Mouse (Mus musculus) retina, adult 2 months (tissue): Measurements from ENCODE around the gene Npat.

Experiments used
- DNase-seq: peaks from one replicate; pipeline ENCODE4 v3.0.0-alpha.2; 2012; ENCODE audit warnings: low read depth, low spot score

Gene Npat

DNA sequence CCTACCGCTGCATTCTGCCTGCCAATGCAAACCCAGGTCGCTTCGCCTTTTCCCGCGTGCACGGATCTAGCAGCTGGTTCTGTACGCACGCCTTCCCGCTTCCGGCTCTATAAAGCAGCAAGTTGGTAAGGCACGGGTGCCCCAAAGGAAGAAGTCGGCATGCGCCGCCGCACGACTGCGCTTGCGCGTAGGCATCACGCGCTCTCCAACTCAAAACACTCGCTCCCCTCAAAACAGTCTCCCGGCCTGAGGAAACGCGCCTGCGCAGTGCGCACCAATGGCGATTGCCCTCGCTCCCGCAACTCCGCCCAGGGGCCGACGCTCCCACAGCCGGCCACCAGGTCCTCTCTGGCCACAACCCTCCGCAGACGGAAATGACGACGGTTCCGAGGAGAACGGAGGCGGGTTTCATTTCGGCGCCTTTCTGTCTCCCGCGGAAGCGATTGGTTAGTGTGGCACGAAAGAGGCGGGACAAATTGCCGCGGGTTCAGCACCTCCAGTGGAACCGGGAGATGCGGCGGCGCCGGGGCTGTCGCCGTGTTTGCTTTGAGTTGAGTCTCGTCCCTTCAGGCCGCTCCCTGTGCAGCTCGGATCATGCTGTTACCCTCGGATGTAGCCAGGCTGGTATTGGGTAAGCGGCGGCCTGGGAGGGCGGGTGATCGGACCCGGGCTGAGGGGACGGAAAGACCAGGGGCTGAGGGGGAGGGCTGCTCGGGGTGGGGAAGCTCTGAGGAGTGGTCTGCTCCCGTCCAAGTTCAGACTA lies at the start of gene Npat, which contains the start of gene Atm:
Gene Npat (plus strand): TSS at position 490 of the 763 bp plus-strand sequence.
Gene Atm (minus strand): TSS at position 183 of the 763 bp plus-strand sequence.
- peak; percentile 99 for DNase-seq

GRCm38 (mm10) chr9:53508053-53508452 lies 28.8 kb upstream of the Npat start:
- no peak for DNase-seq

DNA sequence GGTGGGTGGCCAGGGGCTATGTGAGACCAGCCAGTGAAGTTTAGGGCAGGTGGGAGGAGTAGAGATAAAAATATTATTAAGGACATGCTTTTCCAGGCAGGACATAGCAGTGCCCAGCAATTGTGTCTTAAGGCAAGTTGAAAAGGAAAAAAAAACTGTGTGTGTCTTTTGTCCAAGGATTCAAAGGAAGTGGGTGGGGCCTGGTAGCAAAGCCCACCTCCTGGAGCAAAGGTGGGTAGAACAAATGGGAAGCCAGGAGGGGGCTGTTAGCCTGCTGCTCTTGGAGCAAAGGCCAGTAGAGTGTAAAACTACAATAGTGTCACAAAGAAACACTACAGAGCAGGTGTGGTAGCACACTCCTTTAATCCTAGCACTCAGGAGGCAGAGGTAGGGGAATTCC lies 22.8 kb upstream of the Npat start:
- DNase-seq, result no peak

DNA sequence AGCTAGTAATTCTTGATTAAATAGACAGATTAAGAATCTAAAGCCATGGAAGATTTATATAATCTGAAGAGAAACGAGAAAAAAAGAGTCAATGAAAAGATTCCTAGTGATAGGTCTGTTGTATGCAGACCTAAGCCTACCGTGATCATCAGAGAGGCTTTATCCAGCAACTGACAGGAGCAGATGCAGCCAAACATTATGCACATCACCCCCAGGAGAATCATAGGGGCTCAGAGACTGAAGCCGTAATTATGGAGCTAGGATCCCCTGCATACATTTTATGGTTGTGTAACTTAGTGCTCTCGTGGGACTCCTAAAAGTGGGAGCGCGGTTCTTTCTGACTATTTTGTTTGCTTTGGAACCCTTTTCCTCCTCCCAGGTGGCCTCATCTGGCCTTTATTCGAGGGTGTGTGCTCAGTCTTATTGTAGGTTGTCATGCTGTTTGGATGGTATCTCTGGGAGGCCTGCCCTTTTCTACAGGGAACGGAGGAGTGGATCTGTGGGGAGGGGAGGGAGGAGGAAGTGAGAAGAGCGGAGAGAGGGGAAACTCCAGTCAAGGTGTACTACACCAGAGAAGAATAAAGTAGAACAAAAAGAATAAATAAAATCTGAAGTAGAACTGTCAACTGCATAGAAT lies 19.4 kb upstream of the Npat start:
- no peak for DNase-seq

DNA sequence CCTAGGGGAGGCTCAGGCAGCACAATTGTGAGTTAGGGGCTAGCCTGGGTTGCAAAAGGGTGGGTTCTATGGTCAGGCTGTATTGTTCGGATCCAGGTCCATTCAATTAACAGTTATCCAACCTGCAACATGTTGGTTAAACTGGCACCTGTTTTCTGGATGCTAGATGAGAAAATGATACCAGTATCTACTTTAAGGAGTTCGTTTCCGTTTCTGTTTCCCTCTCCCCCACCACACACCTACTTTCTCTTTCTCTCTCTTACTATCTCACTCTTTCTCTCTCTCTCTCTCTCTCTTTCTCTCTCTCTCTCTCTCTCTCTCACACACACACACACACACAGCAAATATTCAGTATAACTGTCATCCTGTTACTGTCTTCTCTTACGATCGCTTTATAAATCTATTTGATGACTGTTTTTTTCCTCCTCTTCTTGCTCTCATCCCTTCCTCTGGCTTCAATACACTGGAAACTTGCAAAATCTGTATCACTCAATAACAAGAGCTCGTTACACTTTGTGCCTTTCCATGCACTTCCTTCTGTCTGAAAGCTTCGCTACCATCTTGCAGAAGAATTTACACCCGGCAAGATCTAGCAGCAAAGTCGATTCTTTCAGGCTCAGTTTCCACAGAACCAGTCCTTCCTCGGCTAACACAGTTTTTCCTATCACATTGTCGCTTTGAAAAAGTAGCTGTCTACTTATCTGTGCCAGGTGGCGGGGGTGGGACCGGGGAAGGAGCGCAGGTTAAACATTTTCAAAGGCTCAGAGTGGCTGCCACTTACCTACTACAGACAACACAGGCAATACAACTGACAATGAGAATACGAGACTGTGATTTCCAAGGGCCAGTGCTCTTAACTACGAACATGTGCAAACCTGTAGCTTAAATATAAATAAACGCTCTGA lies 1.2 kb upstream of the Npat start:
- no peak for DNase-seq

GRCm38 (mm10) chr9:53537336-53537965 lies 604 bp downstream of the Npat start:
- DNase-seq, result no peak

DNA sequence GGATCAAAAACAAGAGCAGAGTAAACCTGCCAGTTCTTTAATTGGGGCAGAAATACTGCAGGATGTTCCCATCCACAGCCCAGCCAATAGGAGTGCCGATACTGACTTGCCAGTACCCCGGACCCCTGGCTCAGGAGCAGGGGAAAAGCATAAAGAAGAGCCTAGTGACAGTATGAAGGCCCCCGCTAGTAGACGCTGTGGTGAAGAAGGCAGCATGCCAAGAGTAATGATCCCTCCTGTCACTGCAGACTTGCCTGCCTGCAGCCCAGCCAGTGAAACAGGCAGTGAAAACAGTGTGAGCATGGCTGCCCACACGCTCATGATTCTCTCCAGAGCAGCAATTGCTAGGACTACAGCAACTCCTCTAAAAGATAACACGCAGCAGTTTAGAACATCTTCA lies 33.8 kb downstream of the Npat start:
- DNase-seq, result no peak

GRCm38 (mm10) chr9:53572516-53573307 lies 35.9 kb downstream of the Npat start:
- no peak for DNase-seq

DNA sequence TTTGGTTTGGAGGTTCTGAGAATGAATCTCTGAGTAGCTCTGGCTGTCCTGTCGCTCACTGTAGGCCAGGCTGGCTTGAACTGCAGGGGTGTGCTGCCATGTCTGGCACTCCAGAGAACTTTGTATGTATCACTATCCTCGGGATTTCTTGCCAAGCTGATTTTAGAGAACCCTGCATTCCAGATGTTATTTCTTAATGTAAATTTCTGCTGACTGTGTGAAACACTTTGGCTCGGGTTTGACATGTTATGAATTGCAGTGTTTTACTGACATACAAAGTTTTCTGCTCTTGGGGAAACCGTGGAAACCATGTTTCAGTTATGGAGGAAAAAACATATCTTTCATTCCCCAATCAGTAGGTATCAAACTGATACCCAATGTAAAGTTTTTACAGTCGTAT lies 38.9 kb downstream of the Npat start:
- no peak for DNase-seq

DNA sequence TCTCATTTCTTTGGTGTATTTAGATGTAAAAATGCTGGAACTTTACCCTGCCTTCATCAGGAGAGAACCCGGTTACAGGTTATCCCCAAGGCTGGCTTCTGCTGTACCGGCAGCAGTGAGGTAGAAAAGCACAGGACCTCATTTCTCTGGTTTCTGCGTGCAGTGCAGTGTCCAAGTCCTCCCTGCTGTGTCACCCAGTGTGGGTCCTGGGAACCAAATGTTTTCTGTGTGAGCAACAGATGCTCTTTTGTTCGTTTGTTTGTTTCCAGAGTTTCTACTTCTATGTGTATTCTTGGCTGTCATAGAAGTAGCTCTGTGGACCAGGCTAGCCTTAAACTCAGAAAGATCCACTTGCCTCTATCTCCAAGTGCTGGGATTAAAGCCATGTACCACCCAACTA lies 45.0 kb downstream of the Npat start:
- DNase-seq, result no peak

DNA sequence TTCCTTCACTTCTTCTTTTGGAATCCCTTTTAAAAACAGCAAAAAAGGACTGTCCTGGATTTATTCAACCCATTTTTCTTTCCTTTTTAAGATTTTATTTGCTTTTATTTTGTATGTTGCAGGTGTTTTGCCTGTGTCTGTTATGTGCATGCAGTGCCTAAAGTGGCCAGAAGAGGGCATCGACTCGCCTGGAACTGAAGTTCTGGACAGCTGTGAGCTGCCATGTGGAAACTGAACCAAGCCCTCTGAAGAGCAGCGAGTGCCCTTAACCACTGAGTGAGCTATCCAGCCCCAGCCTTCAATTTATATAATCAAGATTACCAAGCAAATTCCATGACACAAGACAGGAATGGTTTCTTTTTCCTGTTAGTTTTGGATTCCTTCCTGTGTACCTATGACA lies 57.9 kb downstream of the Npat start:
- DNase-seq, result peak; percentile 20

DNA sequence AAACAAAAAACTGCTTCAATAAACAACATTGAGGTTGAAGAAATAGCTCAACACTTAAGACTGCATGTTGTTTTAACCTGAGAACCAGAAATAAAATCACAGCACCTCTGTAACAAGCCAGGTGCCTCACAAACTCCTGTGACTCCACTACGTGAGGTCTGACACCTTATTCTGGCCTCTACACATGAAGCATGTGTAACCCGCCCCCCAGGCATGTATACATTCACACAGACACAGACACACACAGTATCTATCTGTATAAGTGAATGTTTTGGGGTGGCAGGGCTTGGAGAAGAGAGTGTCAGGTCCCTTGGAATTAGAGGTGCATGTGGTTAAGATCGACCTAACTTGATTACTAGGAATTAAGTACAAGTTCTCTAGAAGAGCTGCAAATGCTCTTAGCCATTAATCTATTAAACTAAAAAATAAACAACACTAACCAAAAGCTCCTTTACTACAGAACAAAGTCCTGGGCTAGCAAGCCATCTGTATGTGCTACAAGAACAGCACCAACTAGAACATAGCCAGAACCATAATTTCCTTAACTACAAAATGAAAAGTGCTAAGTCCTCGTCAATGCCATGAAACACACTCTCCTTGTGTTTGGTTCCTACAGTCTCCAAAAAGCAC lies 60.2 kb downstream of the Npat start:
- no peak for DNase-seq

DNA sequence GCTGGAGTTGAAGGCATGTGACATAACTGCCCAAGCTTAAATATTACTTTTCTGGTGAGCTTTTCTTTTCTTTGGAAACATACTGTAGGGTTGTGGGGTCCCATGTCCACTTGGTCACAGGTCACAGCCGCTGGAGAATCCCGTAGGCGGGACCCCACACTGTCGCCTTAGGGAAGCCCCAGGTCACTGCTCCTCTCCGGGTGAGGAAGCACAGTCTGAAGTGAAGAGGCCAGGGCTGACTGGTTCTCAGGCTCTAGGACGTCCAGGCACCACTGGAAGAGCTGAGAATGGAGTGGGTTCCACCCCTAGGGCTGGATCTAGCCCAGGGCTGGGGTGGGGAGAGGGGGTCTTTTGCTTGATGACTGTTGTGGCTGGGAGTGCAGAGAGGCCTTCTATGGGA lies 61.8 kb downstream of the Npat start:
- no peak for DNase-seq

GRCm38 (mm10) chr9:53601541-53601940 lies 64.7 kb downstream of the Npat start:
- DNase-seq, result no peak

GRCm38 (mm10) chr9:53603384-53603783 lies 66.5 kb downstream of the Npat start:
- no peak for DNase-seq

DNA sequence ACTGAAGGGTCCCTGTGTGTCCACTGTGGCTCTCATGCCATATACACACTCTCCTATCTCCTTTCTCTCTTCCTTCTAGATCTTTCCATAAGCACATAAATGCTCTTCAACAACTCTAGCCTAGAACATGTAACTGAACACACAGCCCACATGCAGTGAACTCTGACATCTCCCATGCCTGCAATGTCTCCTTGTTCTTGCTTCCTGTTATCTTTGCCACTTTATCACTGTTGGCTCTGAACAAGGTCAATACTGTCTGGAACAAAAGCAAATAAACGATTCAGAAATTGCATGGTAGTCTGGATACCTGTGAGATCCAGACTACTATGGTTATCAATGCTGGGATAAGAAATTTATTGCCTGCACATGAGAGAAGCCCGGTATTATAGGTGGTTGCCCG lies 67.0 kb downstream of the Npat start:
- no peak for DNase-seq

DNA sequence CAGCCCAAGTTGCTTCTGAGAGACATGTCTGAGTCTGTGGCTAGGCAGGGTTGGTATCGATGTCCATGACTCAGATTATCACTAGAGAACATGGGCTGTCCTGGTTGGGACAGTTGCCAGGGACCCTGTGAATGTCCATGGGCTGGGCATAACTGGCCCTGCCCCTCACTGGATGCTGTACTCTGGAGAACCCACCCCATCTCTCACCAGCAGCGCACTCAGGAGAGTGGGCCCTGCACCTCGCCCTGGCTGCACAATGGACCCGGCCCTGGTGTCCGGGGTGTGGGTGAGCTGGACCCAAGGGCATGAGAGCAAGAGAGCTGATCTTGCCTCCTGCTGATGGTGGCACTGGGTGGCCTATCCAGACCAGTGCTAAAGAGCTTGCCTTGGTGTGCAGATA lies 68.1 kb downstream of the Npat start:
- DNase-seq, result no peak

DNA sequence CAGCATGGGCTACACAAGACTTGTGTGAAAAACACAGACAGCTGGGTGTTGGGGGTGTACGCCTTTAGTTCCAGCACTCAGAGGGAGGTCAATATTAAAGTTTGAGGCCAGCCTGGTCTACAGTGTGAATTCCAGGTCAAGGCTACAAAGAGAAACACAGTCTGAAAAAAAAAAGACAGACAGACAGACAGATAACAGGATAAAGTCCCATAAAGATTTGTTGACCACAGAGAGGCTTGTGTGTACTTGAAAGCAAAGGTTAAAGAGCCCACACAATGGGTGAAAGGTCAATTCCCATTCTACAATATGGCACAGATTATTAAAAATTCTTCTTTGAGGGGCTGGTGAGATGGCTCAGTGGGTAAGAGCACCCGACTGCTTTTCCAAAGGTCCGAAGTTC lies 70.3 kb downstream of the Npat start:
- DNase-seq, result no peak

DNA sequence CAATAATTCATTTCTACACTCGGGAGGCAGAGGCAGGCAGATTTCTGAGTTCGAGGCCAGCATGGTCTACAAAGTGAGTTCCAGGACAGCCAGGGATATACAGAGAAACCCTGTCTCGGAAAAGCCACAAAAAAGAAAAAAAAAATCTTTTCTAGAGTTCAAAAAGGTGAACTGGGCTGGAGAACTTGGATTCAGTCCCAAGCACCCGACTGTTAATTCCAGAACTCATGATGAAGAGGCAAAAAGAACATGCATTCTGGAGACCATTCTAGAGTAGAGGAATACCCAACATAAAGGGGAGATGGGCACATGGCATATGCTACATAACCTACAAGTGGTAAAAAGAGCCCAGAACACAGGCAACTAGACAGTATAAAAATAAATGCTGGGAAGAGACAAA lies 71.0 kb downstream of the Npat start:
- no peak for DNase-seq

- DNase-seq, result peak; percentile 23
These were observed 72.6 kb downstream of the Npat start for GRCm38 (mm10) chr9:53609306-53609967.
